Mouse (Mus musculus) gonadal fat pad, adult 2 months (tissue): ENCODE results near the gene Adcy2. TPM values are rescaled to one million over a fixed set of nuclear protein-coding genes. Genes with fewer than 3 reads are reported as not detected.

Experiments used
- DNase-seq: peaks from one replicate; pipeline ENCODE4 v3.0.0-alpha.2; 2012; ENCODE audit warnings: low read depth
- polyA plus RNA-seq: library from polyadenylated mRNA; depleted of rRNA; stranded (reverse); fragments of >200 nt; gene quantifications from 2 replicates; pipeline ENCODE4 v1.2.3, GENCODE M21; 2012

Gene Adcy2
- polyA plus RNA-seq, 1 experiment, result 0.65 TPM

DNA sequence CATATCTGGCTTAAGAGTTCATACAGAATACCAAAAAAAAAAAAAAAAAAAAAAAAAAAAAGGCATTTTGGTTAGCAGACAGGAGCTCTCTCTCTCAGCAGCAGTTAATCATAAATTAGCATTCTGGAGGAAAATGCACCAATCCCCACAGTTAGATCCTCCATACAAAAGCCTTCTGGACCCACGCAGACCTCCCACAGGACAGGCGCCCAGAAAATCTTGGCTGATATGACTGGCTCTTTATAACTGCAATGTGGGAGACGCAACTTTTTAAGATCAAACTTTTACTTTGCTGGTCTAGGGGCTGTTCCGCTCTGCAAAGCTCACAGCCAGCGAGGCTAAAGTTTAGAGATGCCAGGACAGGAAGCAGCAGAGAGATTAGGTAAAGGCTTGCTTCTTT lies 37.8 kb downstream of the Adcy2 start:
- no peak for DNase-seq

DNA sequence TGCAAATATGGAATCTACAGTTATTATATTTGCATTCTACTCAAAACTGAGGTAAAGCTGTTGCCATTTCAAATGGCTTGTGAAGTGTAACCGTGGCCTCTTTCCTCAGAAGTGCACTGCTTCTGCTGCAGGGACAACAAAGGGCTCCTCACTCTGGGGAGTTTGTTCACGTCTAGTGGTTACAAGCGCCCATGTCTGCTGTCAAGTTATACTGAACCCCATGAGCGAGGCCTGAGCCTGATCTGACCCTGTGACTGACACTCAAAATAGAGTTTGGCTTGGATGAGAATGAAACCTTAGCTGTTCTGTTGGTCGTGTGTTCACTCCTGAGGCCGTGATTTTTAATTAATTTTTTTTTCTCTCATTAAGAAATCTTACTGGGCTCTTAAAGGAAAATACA lies 38.8 kb downstream of the Adcy2 start:
- no peak for DNase-seq

DNA sequence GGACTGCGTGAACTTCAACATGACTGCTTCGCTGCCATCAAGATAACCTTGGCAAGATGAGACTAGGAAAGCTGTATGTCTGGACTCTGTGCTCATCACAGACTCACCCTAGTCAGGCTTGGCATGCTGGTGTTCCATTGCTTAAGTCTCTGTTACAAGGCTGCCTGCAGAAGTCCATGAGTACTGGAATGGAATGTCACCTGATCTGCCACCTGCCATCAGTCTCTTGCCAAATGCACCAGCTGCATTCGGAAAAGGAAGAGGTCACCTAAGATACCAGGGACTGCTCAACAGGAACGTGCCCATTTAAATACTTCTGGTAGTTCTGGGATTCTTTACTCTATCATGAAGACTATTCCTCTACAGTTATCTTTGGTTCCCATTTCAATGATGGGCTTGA lies 39.9 kb downstream of the Adcy2 start:
- no peak for DNase-seq

DNA sequence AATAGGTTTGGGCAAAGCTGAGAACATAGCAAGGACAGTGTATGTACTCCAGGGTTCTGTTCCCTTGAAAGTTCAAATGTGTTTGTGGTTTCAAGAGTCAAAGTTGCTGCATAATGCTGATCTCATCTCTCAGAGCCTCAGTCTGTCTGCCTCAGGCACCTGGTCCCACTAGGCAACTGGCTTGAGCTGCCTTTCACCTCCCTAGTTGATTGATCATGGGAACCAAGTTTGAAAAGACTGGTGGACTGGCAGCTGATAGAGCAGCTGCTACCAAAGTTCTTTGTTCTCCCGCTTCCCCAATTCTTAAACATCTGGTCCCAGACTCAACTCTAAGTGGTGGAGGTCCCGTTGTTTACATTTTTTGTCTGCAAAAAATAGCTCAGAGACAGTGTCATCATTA lies 56.6 kb downstream of the Adcy2 start:
- DNase-seq, result no peak

DNA sequence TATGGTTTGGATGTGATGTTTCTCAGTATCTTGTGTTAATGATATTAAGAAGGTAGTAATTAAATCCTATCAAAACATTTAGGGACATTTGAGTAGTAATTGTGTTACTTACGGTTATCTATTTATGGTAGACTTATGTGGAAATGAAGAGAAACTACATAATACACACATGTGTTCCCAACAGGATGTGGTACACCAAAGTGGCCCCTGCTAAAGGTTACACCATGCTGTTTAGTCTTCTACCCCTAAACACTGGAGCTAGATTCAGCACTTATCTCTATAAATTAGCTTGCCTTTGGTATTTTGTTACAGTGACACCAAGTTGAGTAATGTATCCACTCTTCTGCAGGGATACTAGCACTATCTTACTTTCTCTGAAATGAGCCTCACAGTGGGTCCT lies 57.9 kb downstream of the Adcy2 start:
- no peak for DNase-seq

DNA sequence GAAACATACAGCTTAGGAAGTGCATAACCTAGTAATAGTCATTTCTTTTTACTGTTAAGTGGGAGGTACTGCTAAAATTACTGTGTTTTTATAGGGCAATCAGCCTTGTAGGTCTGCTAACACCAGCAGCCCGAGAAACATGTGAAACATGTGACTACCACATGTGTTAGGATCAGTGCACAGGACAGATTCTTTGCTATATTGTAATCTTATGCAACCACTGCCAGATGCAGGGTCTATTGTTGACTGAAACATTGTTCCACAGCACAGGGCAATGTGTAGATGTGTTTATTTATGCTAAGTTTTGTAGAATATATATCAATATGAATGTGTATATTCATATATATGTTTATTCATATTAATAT lies 67.1 kb downstream of the Adcy2 start:
- DNase-seq, result no peak

DNA sequence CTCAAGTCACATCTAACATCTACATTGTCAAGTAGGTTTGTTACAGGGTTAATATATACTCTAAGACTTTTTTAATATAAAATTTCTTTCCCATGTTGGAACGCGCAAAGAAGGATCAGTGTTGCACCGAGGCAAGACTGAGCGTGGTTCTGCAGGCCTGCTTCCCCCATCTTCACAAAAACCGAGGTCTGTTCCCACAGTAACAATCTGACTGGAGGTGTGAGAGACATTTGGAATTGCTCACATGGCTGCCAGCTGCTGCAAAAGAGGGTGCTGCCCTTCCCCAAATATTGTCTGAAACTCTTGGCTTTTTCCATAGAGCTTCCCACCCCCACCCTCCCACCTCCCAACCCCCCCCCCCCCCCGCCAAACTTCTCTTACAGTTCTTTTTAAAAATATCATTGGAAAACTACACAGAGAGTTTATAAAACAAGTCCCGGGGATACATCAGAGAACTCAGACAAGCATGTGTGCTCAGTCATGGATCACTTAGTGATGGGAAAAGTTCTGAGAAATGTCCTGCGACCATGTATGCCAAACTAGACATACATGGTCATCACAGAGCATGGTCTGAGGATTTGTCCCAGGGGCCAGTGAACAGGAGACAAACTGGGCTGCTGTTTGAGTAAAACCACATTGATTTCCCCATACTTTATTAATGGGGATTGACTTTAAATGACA lies 67.6 kb downstream of the Adcy2 start:
- DNase-seq, result no peak

DNA sequence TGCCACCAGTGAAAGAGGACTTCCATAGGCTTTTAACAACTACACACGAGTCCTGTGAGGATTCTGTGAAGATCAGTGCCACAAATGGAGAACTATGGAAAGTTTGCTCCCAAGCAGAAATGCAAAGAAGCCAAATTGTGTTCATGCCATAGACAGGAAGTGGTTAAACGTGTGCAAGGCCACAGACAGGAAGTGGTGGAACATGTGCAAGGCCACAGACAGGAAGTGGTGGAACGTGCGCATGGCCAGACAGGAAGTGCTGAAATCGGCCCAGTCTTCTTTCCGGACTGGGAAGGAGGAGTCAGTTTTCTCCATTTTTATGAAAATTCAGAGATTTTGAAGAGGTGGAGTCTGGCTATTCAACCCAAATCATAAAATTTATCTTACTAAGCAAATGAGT lies 70.9 kb downstream of the Adcy2 start:
- DNase-seq, result no peak

DNA sequence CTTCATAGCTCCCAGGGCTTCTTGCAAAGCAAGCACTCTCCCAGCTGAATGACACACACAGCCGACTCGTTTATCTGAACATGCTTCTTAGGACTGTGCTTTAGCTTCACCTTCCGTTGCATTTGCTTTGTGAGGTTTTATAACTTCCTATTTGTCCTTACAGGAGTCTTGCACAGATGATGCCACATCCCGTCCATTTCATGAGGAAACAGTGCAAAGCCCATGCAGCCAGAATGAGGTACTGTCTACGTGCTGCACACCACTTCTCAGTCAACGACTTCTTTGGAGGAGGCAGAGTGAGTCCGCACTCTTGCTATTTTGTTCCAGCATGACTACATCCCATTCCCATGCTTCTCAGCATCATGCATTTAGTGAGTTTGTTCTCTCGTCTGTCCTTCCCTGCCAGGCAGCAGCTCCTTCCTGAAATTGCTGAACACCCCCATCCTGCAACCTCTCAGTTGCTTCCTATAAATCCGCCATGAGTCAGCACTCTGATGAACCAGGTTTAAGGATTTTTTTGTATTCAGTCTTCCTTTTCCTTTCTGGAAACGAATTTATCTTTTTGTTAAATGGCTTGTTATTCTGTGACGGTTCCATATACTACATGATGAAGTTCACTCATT lies 85.6 kb downstream of the Adcy2 start:
- DNase-seq, result no peak

DNA sequence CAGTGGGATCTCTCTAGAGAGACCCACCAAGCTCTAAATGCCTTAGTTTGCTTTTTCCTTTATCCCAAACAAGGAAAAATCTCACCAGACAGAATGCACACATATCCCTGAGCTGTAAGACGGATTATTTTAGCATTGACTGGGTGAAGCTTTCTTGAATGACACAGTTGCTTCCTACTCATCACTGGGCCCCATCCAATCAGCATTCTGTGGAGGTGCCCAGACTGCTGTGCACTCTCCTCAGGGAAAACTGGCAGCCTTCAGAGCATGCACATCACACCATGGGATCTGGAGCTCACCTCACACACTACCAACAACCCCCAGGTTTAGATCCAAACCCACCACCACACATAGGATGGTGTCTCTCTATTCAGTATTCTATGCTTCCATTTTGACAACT lies 92.7 kb downstream of the Adcy2 start:
- no peak for DNase-seq

DNA sequence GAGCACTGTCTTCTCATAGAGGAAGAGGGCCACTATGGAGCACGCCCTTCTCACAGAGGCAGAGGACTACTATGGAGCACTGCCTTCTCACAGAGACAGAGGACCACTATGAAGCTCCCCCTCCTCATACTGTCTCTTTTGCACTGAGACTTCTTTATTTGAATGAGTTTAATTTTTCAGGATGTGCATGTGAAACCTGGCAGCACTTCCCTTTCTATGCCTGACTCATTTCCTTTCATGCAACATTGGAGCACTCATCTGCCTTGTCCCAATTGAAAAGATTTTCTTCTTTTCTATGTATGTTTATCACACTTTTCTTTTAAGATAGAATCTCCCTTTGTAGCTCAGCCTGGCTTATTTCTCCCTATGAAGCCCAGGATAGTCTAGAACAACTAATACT lies 96.6 kb downstream of the Adcy2 start:
- no peak for DNase-seq

DNA sequence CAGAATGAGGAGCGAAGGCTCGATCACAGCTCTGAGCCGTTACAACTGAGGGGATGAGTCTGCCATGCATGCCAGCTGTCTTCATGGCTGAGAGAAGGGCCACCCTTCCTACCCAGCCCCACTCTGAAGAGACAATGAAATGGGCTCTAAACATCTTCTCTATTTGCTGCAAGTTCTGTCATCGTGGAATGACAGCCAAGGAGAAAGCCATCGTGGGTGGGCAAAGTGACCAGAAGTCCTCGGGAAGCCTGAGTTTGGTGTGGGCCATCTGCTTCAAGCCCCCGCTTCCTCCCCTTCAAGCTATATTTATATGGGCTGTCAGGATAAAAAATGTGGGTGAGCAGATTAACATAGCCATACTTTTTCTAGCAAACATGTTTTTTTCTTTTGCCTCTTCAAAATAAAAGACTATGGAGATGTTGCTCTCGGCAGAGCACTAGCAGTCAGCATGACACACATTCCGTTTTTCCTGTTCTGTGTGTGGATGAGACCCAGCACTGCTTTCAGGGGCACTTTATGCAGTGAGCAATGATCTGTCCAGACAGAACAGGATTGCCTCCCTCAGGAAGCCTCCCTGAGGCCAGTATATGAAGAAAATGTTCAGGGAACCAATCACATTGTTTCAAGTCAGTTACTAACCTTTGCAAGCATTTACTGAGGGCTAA lies 109.3 kb downstream of the Adcy2 start:
- no peak for DNase-seq

DNA sequence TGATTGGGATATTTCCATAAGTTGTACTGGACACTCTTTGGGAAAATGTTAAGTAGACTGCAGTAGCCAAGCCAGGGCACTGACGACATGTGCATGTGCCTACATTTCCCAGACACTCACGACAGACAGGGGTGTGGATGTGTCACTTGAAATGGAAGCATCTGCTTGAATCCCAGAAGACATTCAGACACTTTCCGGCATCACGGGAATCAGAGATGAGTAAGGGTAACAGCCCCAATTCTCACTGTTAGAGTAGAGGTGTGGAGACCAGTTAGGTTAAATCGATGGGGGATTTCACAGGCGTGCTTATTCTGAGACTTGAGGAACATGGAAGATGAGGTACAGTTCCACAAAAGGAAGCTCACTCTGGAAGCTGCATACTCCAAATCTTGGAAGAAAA lies 130.6 kb downstream of the Adcy2 start:
- DNase-seq, result no peak

DNA sequence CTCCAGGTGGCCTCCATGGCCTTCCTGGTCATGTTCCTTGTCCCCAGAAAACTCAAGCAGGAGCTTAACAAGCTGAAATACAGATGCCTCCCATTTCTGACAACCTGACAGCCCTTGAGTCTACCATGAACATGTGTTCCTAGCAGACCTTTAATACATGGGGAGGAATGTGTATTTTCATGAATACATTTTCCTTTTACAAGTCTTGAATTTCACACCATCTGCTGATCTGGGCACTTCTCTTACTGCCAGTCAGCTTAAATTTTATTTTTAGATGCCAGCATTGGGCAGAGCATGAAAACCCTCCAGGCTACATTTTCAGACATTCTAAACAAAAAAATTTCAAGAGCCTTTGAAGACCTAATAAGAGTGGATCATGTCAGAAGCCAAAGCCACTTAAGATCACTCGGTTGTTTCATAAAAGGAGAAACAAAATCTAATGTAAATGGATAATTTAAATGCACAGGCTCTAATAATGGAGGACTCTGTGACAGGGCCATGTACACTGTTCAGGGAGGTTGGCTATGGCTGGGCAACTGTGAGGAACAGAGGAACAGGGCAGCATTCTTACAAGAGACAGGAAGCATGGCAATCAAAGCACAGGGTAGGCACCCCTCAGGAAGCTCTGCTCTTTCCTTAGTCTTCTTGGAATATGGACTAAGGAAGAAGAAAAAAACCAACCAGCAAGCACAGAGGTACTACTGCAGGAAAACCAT lies 131.2 kb downstream of the Adcy2 start:
- DNase-seq, result no peak

DNA sequence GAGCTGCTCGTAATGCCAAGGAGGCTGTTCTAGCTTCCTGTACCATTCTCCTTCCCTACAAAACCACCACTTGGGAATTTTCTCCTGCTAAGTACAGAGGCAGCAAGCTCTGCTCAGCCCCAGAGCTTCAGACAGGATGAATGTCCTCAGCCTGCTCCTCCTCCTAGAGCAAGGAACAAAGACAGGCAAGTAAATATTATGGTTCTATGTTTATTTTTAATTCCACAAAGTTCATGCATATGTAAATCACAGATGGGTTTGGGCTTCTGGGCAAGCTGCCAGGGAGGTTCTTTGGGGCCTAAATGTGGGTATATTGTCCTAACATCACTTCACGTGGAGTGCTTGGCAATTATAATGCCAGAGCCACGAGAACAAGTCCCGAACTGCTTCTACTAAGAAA lies 139.3 kb downstream of the Adcy2 start:
- DNase-seq, result no peak

DNA sequence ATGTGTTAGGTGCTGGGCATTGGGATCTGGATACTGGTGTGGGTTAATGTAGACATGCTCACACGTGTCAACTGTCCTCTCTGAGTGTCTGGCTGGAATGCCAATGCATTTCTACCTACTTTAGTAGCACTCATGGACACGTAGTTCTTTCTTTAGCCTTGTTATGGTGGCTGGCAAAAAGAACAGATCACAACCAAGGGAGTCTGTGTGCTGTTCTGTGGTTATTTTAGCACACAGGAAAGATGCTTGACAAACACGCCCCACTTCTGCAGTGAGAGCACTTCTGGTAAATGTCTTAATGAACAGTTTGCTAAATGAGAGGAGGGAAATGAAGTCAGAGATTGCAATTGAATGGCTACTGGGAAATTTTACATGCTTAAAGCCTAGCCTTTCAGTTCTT lies 151.1 kb downstream of the Adcy2 start:
- DNase-seq, result no peak

DNA sequence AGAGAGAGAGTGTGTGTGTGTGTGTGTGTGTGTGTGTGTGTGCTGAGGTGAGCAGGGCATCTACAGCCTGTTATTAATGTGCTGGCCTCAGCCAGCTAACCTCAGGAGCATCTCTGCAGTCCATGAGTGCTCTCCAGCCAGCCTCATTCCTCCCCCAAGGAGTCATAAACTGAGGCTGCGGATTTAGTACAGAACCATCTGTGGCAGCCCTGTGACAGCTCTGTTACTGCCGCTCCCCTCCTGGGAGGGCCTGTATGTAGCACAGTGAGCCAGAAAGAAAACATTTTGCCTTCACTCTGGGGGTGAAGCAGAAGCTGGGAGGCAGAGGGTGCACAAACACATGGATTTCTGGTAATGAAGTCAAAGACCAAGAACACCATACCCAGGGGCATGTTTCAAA lies 159.8 kb downstream of the Adcy2 start:
- no peak for DNase-seq

DNA sequence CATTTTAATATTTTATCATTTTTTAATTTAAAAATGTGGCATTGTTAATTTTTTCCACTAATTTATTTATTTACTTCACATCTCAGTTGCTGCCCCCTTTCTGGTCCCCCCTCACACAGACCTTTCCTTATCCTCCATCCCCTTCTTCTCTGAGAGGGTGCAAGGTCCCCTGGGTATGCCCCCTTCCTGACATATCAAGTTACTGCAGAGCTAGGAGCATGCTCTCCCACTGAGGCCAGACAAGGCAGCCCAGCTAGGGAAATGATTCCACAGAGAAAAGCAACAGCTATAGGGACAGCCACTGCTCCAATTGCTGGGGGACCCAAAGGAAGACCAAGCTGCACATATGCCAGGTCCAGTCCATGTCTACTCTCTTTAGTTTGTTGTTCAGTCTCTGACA lies 163.2 kb downstream of the Adcy2 start:
- DNase-seq, result no peak

DNA sequence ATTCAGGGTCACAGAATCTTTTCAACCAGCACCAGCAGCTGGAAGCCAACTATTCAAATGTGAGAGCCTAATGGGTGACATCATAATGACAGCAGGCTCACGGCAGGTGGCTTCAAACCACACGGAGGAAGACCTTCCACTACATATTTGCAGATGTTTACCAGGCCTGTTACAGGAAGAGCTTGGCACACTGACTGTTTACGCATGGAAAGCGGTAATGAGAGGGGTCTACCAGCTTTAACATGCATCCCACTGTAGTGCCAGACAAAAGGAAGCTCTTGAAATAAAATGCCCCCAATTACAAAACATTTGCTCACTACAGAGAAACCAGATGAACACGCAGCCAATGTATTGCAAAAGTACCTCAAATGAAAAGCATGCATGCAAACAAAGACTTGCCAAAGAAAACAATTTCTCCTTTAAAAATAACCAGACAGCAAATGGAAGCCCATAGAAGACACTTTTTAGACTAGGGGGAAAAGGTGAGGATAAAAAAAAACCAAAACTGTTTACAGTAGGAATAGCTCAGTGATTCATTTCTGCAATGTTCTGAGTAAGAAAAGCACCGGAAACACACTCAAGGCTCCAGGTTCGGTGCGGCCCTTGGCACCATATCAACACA lies 163.8 kb downstream of the Adcy2 start:
- no peak for DNase-seq

DNA sequence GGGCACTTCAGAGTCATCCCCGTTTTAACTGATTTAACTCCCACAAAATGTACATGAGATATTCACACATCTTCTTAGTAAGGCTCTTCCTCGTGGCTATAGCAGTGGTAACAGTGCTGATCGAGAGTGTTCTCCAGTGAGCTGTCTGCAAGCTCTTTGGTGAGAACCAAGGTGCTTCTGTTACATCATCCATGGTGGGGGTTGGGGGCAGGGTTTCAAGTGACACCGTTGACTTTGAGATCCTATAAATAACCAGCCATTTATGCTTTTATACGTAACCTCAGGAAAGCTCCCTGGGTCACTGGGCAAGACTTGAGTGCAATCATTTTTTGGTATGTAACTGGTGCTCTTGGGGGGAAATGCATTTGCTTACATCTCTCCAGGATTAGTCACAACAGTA lies 167.2 kb downstream of the Adcy2 start:
- DNase-seq, result no peak

DNA sequence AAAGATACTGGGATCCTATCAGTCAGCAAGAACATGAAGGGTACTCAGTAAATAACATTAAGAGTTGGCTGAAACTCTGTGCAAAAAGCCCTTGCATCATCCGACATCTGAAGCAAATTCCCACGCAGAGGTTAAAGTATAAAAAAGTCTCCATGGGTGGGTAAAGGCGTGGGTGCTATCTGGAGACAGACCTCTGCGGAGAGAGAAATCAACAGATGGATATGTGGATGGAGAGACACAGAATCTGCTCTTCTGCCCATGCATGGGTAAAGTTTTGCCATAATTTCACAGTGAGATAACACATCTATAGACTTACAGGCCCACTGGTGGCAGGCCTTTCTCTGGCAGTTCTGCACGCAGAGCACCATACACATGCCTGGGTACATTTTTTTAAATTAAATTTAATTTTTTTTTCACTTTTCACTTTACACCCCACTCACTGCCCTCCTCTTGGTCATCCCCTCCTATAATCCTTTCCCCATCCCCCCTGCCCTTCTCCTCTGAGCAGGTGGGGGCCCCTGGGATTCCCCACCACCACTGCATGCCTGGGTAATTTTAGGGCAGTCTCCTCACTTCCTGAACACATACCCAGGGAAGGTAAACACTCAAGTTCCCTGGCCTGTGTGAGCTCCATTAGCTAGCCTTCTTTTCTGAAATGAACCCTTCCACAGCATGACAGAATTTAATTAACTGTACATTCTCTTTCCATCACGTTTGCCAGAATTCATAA lies 169.1 kb downstream of the Adcy2 start:
- no peak for DNase-seq

DNA sequence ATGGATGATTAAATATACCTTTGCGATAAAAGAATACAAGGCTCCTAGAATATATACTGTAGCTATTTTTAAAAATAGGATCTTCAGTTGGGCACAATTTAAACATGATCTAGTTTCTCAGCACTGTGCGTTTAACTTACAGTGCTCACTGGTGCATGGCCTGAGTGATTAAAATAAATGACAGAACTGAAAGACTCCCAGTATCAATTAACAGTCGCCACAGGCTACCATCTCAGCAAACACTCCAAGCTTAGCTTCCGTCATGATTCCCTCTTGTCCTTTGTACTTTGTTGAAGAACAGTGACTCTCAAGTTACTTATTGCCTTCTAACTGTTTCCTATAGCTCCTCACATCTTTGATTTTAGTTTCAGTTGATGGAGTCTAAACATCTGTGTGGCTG lies 170.9 kb downstream of the Adcy2 start:
- no peak for DNase-seq
